Mouse (Mus musculus): ENCODE measurements around the gene Abcb5.

DNA sequence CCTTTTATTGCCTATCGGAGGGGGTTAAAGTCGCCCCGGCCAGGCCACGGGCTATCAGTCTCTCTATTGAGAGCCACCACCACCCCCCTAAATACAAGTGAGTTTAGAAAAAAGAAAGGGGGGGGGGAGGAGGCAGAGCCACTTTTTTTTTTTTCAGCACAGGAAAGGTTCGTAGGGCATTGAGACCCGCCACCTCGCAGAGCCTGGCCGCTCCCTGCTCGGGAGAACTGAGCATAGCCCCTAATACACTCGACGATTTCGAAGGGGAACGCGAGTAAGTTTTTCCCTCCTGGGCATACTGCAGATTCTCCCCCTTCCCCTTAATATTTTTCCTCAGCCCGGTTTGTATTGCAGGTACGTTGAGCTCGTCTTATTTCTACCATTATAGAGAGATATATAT is 118.8 kb downstream of the Abcb5 start:
- TF ChIP-seq CTCF (IDR thresholded peaks at IDR 0.05; ENCODE audit: control insufficient read depth, insufficient read depth, insufficient read length) (no peak), MYOD1 (IDR thresholded peaks at IDR 0.05; ENCODE audit: control insufficient read depth, insufficient read length, low read depth) (no peak), USF1 (IDR thresholded peaks at IDR 0.05; ENCODE audit: low read depth) (no peak), MAX (IDR thresholded peaks at IDR 0.05) (no peak)
